Mouse (Mus musculus) thymus, postnatal 36 days (tissue): ENCODE results near the gene Srsf12.

Source experiments
- DNase-seq, 2 experiments: peaks; one replicate each; pipeline ENCODE4 v3.0.0; 2022; ENCODE audit warnings: mixed read lengths in 2 of 2

Gene Srsf12

GRCm38 (mm10) chr4:33208881-33209841, at the start of gene Srsf12:
Gene Srsf12 (plus strand): TSS chr4:33208991.
- DNase-seq, result peak; percentile 52 to 65

GRCm38 (mm10) chr4:33183477-33183876, 25.3 kb upstream of the Srsf12 start:
- DNase-seq, result no peak

GRCm38 (mm10) chr4:33188164-33188563, 20.6 kb upstream of the Srsf12 start:
- DNase-seq, result no peak

- DNase-seq, result peak; percentile 43 to 46
Measured at GRCm38 (mm10) chr4:33188781-33189734, 19.7 kb upstream of the Srsf12 start.

DNA sequence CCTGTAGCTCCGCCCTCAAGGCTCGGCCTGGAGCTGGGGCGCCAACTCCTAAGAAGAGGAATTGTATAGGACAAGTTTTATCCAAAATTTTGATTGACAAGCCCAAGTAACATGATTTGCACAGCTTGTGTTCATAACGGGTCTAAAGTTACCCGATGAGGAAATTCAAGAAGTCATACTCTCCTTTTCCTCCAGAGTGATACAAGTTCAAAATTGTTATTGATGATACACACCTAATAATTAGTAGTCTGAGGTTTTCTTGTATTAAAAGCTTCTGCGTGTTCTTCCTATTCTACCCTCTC, 19.1 kb upstream of the Srsf12 start, which contains the start of gene Pm20d2:
Gene Pm20d2, minus strand, starts transcription at position 3 of the 302 bp plus-strand sequence.
- DNase-seq, result no peak

- no peak for DNase-seq
Measured at GRCm38 (mm10) chr4:33198117-33198516, 10.7 kb upstream of the Srsf12 start.

GRCm38 (mm10) chr4:33204682-33205081, 4.1 kb upstream of the Srsf12 start:
- peak; percentile 45 to 56 for DNase-seq

- DNase-seq, result no peak
Measured at GRCm38 (mm10) chr4:33207551-33207950, 1.2 kb upstream of the Srsf12 start.

DNA sequence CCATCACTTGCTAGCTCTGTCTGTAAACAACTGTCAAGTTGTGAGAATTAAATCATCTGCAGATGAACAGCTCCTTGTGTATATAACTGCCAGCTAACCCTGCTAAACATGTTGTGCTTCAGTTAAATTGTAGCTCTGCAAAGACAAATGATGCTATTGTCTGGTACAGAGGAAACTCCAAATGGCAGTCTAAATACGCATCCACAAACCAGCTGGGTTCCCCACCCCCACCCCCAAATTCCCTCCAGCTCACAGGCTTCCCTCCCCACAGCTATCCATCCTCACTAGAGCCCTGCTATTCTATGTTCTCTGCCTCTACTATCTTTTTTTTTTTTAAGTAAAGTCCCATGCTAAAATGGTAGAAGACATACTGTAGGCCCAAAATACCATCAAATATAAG, 13.1 kb downstream of the Srsf12 start:
- no peak for DNase-seq

GRCm38 (mm10) chr4:33224003-33224675, 15.3 kb downstream of the Srsf12 start:
- DNase-seq, result no peak

GRCm38 (mm10) chr4:33227164-33227563, 18.4 kb downstream of the Srsf12 start:
- peak in 1 of 2 experiments; percentile 29 for DNase-seq

- no peak for DNase-seq
Measured at GRCm38 (mm10) chr4:33229639-33230038, 20.8 kb downstream of the Srsf12 start.

DNA sequence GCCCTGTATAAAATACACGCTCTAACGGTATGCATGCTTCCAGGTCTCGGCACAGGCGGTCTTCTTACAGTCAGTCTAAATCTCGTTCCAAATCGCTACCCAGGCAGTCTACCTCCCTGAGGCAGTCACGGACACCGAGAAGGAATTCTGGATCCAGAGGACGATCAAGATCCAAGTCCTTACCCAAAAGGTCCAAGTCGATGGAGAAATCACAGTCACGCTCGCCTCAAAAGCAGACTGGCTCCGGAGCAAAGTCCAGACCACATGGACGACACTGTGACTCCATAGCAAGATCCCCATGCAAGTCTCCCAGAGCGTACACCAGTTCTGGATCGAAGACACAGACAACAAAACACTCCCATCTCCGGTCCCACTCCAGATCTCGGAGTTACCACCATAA, 22.1 kb downstream of the Srsf12 start:
- no peak for DNase-seq

- DNase-seq, result no peak
Measured at GRCm38 (mm10) chr4:33242536-33242935, 33.7 kb downstream of the Srsf12 start.

- DNase-seq, result no peak
Measured at GRCm38 (mm10) chr4:33243016-33243758, 34.4 kb downstream of the Srsf12 start.

- no peak for DNase-seq
Measured at GRCm38 (mm10) chr4:33243921-33244320, 35.1 kb downstream of the Srsf12 start.

- no peak for DNase-seq
Measured at GRCm38 (mm10) chr4:33245853-33246395, 37.1 kb downstream of the Srsf12 start.

DNA sequence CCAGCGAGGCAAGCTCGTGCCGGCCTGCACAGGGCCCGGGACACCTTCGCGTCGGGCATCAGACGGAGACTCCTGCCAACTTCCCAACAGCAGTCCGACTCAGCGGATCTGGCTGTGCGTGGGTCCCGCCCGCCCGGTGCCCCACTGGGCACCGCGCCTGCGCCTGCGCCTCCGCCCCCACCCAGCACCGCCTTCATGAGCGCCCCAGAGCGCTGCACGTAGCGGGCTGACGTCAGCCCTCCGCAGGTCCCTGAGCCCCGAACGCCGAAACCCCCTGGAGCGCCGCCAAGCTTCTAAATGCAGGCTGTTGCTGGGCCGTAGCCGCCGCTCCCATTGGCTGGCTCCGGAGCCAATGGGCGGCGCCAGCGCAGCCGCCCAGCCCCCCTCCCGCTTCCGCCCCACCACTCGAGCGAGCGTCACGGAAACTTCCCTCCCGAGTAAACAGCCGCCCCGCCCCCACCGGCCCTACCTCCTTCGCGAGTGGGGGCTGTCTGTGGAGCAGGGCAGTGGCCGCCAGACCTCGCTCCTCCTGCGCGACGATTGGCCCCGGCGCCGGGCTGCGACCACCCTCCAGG, 38.8 kb downstream of the Srsf12 start:
- DNase-seq, result peak; percentile 98 to 99

DNA sequence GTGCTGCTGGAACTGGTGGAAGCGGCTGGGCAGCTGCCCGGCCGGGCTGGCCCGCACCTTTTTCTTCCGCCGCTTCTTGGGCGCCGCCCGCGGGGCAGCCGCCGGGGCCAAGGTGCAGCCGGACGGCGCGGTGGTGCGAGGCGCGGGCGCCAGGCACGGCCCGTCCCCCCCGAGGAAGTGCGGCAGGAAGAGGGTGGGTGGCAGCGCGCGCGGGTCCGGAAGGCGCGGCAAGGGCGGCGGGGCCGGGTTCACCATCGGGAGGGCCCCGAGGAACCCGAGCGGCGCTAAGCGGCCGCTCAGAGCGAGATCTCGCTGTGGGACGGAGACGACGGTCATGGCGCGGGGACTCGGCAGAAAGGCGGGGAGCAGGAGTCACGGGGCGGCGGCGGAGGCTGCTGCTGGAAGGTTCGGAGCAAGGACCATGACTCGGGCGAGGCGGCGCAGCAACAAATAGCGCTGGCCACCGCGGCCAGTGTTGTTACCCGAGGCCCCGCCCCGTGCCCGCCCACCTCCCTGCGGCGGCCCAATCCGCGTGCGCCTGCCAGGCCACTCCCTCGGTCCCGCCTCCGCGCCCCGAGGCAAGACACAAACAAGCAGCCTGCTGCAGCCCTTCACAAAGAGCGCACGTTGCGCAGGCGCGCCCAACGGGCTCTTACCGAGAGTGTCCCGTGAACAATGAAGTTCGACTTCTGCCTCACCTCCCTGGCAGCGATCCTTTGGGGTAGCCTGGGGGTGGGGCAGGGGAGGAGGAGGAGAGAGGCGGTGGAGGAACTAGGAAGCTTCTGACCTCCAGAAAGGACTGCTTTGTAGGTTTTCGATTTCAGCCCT, 39.5 kb downstream of the Srsf12 start:
- DNase-seq, result peak; percentile 99

DNA sequence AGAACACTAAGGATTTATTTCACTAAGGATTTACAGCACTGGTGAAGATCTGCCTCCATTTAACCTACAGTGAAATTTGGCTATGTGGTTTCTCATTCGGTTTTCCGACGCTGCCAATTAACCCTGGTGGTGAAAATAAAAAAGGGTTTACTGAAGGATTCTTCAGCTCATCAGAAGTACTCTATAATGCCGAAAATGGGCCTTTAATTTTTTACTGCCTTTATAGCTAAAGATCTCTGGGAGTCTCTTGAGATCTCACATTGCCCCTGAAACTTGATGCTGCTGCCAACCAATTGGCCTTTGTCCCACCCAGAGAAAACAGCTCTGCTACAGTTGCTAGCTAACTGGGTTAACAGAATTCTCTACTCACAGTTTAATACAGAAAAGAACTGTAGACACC, 40.1 kb downstream of the Srsf12 start:
- peak in 1 of 2 experiments; percentile 5 for DNase-seq
